Mouse (Mus musculus): ENCODE data around the gene Dand5. TPM values are rescaled to one million over a fixed set of nuclear protein-coding genes. Genes with fewer than 3 reads are reported as not detected.

Dand5 gene
- polyA plus RNA-seq, 1 experiment from 2014 or later = 5.9 TPM

DNA sequence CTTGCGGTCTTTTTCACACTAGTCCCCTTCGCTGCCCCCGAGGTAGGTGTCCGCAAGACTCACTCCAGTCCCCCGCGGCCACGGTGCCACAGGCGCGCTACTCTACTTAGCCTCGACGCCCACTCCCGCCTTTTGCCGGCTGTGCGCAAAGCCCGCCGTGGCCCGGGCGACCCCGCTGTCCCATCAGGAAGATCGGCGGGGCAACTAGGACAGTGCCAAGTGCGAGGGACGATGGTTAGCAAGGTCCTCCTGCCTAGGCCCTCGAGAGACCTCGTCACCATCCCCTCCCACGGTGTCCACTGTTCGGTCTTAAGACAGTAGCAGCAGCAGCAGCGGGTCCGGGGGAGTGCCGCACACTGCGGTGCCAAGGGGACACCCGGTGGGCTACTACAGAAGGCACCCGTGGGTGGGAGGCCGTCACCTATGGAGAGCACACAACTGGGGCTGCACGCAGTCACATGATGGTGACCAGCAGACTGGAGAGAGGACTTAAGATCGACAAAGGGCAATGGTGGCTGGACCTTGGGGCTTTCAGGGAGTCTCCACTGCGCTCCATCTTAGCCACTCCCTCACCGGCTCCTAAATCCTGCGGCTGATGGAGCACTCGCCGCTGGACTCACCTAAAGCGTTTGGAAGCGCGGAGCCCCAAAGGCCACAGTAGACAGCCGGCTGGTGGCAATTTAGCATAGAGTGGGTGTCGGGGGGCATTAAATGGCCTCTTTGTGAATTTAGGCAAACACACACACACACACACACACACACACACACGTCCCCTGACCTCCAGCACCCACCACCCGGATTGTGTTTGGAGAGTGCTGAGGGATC, 37.7 kb downstream of the Dand5 start:
- no peak for ATAC-seq (ENCODE audit: insufficient number of reproducible peaks, insufficient read depth, low FRiP score, low read depth)
- Histone ChIP-seq H3K4me1 (ENCODE audit: control insufficient read depth in 2 of 2, insufficient read depth in 2 of 2, low read length in 2 of 2) (peaks cover 32 to 62% of the 10 kb centered on the region in 2 experiments), H3K9me3 (ENCODE audit: control insufficient read depth, low read length) (no peaks in the 10 kb centered on the region), H3K9ac (ENCODE audit: low read length) (peak overlapping the region; percentile 27; the same call in 1 of the 2 replicates), H3K4me3 (ENCODE audit: control insufficient read depth in 1 of 2, insufficient read depth in 1 of 2, low read depth in 1 of 2, low read length in 2 of 2) (peak overlapping the region; percentile 3 to 21; a peak in 3 of 4 replicates), H3K4me2 (ENCODE audit: low read length) (peak overlapping the region; percentile 50), H3K27ac (replicated peaks in 1 of 2; ENCODE audit: control insufficient read depth in 1 of 2, insufficient read depth in 1 of 2, low read depth in 2 of 2, low read length in 2 of 2) (no peak overlapping the region), H3K27me3 (ENCODE audit: control insufficient read depth, insufficient read depth, low read length) (peaks cover 98% of the 10 kb centered on the region), H3K36me3 (ENCODE audit: control insufficient read depth, insufficient read depth, low read length) (no peaks in the 10 kb centered on the region)
- WGBS = 2% methylated on average over 48 of the region's 48 CpGs

DNA sequence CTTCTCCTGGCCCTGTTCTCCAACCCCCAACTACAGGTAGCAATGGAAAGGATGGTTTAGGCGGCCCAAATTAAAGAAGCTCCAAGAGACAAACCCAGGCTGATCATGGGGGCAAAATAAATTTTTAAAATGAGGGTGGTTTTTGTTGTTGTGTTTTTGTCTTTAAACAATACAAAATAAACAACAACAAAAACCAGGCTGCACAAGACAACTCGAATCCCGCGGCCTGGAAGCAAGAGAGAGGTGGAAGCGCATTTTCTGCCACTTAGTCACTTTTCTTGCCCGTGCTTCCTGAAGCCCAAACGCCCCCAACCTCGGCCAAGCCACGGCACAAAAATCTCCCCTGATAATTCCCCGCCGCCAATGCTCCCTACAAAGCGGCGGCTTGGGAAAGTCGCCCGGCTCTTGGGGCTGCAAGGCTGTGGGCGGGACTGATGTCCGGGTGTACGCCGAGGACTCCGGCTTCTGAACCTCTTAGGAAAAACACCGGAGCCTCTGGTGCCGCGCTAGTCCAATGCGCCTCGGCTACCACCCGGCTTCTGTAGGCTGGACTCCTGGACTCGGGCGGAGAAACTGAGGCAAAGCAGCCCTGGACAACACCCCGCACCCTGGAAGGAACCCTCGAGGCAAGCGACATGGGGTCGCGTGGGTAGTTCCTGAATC, 38.6 kb downstream of the Dand5 start:
- peak overlapping the region; percentile 50 for H3K4me2 ChIP-seq (ENCODE audit: low read length)
- H3K9ac ChIP-seq (ENCODE audit: low read length) = no peak overlapping the region
- peak overlapping the region; percentile 3 to 21 for H3K4me3 ChIP-seq (ENCODE audit: control insufficient read depth in 1 of 2, insufficient read depth in 1 of 2, low read depth in 1 of 2, low read length in 2 of 2)
- H3K4me1 ChIP-seq (ENCODE audit: control insufficient read depth in 2 of 2, insufficient read depth in 2 of 2, low read length in 2 of 2) = peaks cover 30 to 60% of the 10 kb centered on the region in 2 experiments
- WGBS = 2% methylated on average over 33 of the region's 33 CpGs
- H3K9me3 ChIP-seq (ENCODE audit: control insufficient read depth, low read length) = no peaks in the 10 kb centered on the region
- ATAC-seq (ENCODE audit: insufficient number of reproducible peaks, insufficient read depth, low FRiP score, low read depth) = no peak
- H3K36me3 ChIP-seq (ENCODE audit: control insufficient read depth, insufficient read depth, low read length) = no peaks in the 10 kb centered on the region
- peaks cover 97% of the 10 kb centered on the region for H3K27me3 ChIP-seq (ENCODE audit: control insufficient read depth, insufficient read depth, low read length)
- H3K27ac ChIP-seq (replicated peaks in 1 of 2; ENCODE audit: control insufficient read depth in 1 of 2, insufficient read depth in 1 of 2, low read depth in 2 of 2, low read length in 2 of 2) = no peak overlapping the region

DNA sequence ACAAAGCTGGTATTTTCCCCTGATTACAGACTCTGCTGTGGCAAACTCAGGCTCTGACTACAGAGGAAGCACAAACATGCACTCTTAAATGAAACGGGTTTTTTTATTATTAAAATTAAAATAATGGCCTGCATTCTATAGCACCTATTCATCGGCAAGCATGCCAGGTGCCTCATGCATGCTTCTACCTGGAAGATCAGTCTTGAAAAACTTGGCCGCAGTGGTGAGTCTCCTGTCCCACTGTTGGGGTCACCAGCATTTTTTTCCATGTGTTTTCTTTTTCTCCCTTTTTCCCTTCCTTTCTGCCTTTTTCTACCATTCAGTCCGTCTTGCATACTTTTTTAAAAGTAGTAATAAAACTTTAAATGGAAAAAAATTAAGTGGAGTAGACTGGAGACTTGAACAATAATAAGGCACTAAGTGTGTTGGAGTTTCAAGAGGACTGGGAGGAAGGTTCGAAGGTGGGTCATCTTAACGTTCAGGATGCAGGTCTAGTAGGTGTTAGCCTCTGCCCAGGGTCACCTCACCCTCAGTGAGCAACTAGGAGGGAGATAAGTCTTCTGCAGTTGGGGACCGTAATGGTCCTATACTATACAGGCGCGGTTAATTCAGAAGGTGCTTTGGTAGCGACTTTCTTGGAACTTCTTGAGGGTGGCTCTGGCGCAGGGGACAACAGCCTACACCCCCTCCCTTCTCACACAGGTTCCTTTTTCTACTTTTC, 39.3 kb downstream of the Dand5 start:
- Histone ChIP-seq H3K36me3 (ENCODE audit: control insufficient read depth, insufficient read depth, low read length) (no peaks in the 10 kb centered on the region), H3K9me3 (ENCODE audit: control insufficient read depth, low read length) (no peaks in the 10 kb centered on the region), H3K9ac (ENCODE audit: low read length) (no peak overlapping the region), H3K4me1 (ENCODE audit: control insufficient read depth in 2 of 2, insufficient read depth in 2 of 2, low read length in 2 of 2) (peaks cover 29 to 55% of the 10 kb centered on the region in 2 experiments), H3K4me3 (ENCODE audit: control insufficient read depth in 1 of 2, insufficient read depth in 1 of 2, low read depth in 1 of 2, low read length in 2 of 2) (no peak overlapping the region), H3K27ac (replicated peaks in 1 of 2; ENCODE audit: control insufficient read depth in 1 of 2, insufficient read depth in 1 of 2, low read depth in 2 of 2, low read length in 2 of 2) (no peak overlapping the region), H3K4me2 (ENCODE audit: low read length) (no peak overlapping the region), H3K27me3 (ENCODE audit: control insufficient read depth, insufficient read depth, low read length) (peaks cover 97% of the 10 kb centered on the region)
- WGBS = 14% methylated on average over 11 of the region's 11 CpGs
- no peak for ATAC-seq (ENCODE audit: insufficient number of reproducible peaks, insufficient read depth, low FRiP score, low read depth)

DNA sequence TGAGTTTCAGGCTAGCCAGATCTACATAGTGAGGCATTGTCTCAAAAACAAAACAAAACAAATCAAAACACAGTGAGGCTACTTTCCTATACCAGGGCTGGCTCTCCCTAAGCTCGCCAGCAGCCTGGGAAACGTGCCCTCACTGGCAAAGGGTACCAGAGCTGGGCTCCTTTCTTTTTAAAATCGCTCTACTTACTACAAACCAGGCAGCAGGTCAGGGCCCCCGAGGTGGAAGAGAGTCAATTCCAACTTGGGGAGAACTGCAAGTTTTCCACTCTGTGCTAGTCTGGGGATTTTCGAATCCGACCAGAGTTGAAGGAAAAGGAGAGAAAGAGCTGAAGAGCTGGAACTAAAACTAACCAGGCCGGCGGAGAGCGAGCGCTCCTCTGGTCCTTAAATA, 39.9 kb downstream of the Dand5 start:
- Histone ChIP-seq H3K27ac (replicated peaks in 1 of 2; ENCODE audit: control insufficient read depth in 1 of 2, insufficient read depth in 1 of 2, low read depth in 2 of 2, low read length in 2 of 2) (no peak overlapping the region), H3K9ac (ENCODE audit: low read length) (no peak overlapping the region), H3K4me1 (ENCODE audit: control insufficient read depth in 2 of 2, insufficient read depth in 2 of 2, low read length in 2 of 2) (peaks cover 29 to 53% of the 10 kb centered on the region in 2 experiments), H3K9me3 (ENCODE audit: control insufficient read depth, low read length) (no peaks in the 10 kb centered on the region), H3K4me3 (ENCODE audit: control insufficient read depth in 1 of 2, insufficient read depth in 1 of 2, low read depth in 1 of 2, low read length in 2 of 2) (no peak overlapping the region), H3K4me2 (ENCODE audit: low read length) (no peak overlapping the region), H3K36me3 (ENCODE audit: control insufficient read depth, insufficient read depth, low read length) (no peaks in the 10 kb centered on the region), H3K27me3 (ENCODE audit: control insufficient read depth, insufficient read depth, low read length) (peaks cover 97% of the 10 kb centered on the region)
- no peak for ATAC-seq (ENCODE audit: insufficient number of reproducible peaks, insufficient read depth, low FRiP score, low read depth)
- 36% methylated on average over 10 of the region's 10 CpGs for WGBS

DNA sequence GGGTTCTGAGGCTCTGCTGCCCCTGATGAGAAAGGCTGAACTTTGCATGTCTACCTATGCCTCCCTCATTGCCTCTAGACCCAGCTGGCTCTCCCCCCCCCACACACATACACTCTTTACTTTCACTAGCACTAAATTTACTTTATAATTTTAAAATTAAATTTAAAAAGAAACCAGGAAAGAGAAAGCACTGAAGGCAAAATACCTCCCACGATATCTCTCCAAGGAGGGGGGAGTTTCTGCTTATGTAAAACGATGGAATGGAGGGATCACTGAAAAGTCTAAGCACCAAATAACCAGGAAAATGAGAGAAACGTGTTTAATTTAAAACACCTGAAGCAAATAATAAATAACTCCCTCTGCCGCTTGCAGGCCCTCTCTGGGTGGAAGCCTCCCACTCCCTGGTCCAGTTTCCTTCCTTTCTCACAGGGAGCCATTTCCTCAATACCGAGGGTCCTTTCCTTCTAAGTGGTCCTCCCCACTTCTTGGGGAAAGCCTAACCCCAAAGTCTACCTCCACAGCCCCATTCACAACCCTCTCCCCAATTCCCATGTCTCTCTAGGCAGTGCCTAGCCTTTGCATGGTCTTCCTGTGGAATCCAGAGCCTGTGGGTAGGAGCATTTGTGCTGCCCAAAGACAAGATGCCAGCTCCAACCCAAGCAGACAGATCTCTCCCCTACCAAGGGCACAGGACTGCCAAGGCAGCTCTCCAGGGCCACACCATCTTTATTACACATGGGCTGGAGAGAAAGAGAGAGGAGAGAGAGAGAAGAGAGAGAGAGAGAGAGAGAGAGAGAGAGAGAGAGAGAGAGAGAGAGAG, 40.7 kb downstream of the Dand5 start:
- H3K36me3 ChIP-seq (ENCODE audit: control insufficient read depth, insufficient read depth, low read length) = no peaks in the 10 kb centered on the region
- peaks cover 25 to 47% of the 10 kb centered on the region in 2 experiments; a peak in 3 of 4 replicates for H3K4me1 ChIP-seq (ENCODE audit: control insufficient read depth in 2 of 2, insufficient read depth in 2 of 2, low read length in 2 of 2)
- H3K4me3 ChIP-seq (ENCODE audit: control insufficient read depth in 1 of 2, insufficient read depth in 1 of 2, low read depth in 1 of 2, low read length in 2 of 2) = no peak overlapping the region
- H3K27me3 ChIP-seq (ENCODE audit: control insufficient read depth, insufficient read depth, low read length) = peaks cover 97% of the 10 kb centered on the region
- 25% methylated on average over 5 of the region's 5 CpGs for WGBS
- no peaks in the 10 kb centered on the region for H3K9me3 ChIP-seq (ENCODE audit: control insufficient read depth, low read length)
- no peak overlapping the region for H3K4me2 ChIP-seq (ENCODE audit: low read length)
- no peak for ATAC-seq (ENCODE audit: insufficient number of reproducible peaks, insufficient read depth, low FRiP score, low read depth)
- H3K27ac ChIP-seq (replicated peaks in 1 of 2; ENCODE audit: control insufficient read depth in 1 of 2, insufficient read depth in 1 of 2, low read depth in 2 of 2, low read length in 2 of 2) = no peak overlapping the region
- H3K9ac ChIP-seq (ENCODE audit: low read length) = no peak overlapping the region

DNA sequence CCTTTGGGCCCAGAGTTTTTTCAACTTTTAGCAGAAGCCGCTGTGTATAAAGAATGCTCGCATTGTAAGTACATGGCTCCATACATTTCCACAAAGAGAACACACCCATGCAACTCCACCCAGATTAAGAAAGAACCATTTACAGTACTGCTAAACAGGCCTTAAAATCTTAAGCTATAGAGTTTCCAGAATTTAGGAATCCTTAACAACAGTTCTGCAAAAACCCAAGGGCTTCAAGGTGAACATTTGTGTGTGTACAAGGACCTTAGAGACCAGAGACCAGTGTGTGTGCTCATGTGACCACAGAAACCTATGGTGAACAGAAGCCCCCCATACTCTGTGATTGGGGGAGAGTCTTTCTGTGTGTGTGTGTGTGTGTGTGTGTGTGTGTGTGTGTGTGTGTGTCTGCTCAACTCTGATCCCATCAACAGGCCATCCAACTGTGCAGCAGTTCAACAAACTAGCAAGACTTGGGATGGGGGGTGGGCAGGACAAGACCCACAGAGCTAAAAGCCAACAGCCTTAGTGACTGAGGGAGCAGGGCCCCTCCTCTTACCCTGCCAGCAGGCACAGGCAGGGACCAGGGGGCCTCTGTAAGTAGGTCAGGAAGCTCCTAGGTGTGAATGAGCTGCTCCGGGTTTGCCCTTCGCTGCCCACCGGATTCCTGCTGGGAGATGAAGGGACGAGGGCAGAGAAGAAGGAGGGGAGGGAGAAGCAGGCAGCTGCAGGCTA, 41.5 kb downstream of the Dand5 start:
- Histone ChIP-seq H3K9me3 (ENCODE audit: control insufficient read depth, low read length) (no peaks in the 10 kb centered on the region), H3K9ac (ENCODE audit: low read length) (0 out of 2 replicates have a peak overlapping the region, but pooled peaks have one; percentile 30), H3K4me1 (ENCODE audit: control insufficient read depth in 2 of 2, insufficient read depth in 2 of 2, low read length in 2 of 2) (peaks cover 20 to 40% of the 10 kb centered on the region in 2 experiments; a peak in 3 of 4 replicates), H3K27me3 (ENCODE audit: control insufficient read depth, insufficient read depth, low read length) (peaks cover 97% of the 10 kb centered on the region), H3K4me3 (ENCODE audit: control insufficient read depth in 1 of 2, insufficient read depth in 1 of 2, low read depth in 1 of 2, low read length in 2 of 2) (no peak overlapping the region), H3K36me3 (ENCODE audit: control insufficient read depth, insufficient read depth, low read length) (no peaks in the 10 kb centered on the region), H3K27ac (replicated peaks in 1 of 2; ENCODE audit: control insufficient read depth in 1 of 2, insufficient read depth in 1 of 2, low read depth in 2 of 2, low read length in 2 of 2) (no peak overlapping the region), H3K4me2 (ENCODE audit: low read length) (no peak overlapping the region)
- WGBS = 55% methylated on average over 4 of the region's 6 CpGs
- no peak for ATAC-seq (ENCODE audit: insufficient number of reproducible peaks, insufficient read depth, low FRiP score, low read depth)

Measured in heart, embryonic 14.5 days (tissue).